9 mouse cellular contexts compared by ENCODE assay signal in genomic region chr4:3081148-3081952, GRCm38 (mm10).
A peak's percentile ranks its signal among the peaks of the same experiment; 100 is the strongest.
DNase-seq lines count a peak whose midpoint lies in the region; ATAC-seq and TF ChIP-seq lines count a peak whose summit lies in the region.
"Had no signal": no experiment of that assay in that cellular context is flagged by ENCODE, and none has a peak within 500 bp of the region (broad histone marks: within the 10 kb centered on the region; RNA-seq: fewer than 3 reads in every experiment).

No protein-coding gene starts in this region.

- H3K9ac ChIP-seq in liver, embryonic 13.5 days, result no peak overlapping the region

- intact Hi-C loops in heart, postnatal 10 days (cut with DNase I), result no loop called here
- intact Hi-C loops in heart, postnatal 25 days (cut with DNase I), result no loop called here

- no peak for TF ChIP-seq CTCF in brain, embryonic 14.5 days (IDR thresholded peaks at IDR 0.05; ENCODE audit: borderline replicate concordance, extremely low read depth, insufficient read depth, insufficient read length)

- H3K27ac ChIP-seq in heart, embryonic 10.5 days, result no peak overlapping the region
- H3K27ac ChIP-seq in liver, embryonic 13.5 days, result no peak overlapping the region
- H3K27ac ChIP-seq: heart, adult 2 months had no signal

- whole genome bisulfite sequencing in heart, embryonic 10.5 days, result 52% methylated on average over 6 of the region's 6 CpGs
- WGBS in liver, embryonic 13.5 days (ENCODE audit: insufficient replicate concordance), result 39% methylated on average over 6 of the region's 6 CpGs

- no peak overlapping the region for H3K4me2 ChIP-seq in liver, embryonic 13.5 days

- no peaks in the 10 kb centered on the region for H3K27me3 ChIP-seq in heart, embryonic 10.5 days (ENCODE audit: insufficient read depth, poor library complexity, severe bottlenecking)
- H3K27me3 ChIP-seq in liver, embryonic 13.5 days, result no peaks in the 10 kb centered on the region
- no peaks in the 10 kb centered on the region for H3K27me3 ChIP-seq in splenic B cell, adult 2 months (ENCODE audit: control insufficient read depth, insufficient read depth, low read length, poor library complexity, severe bottlenecking)

- peaks cover 78% of the 10 kb centered on the region for H3K9me3 ChIP-seq in heart, embryonic 10.5 days
- peaks cover 49% of the 10 kb centered on the region for H3K9me3 ChIP-seq in liver, embryonic 13.5 days (replicated peaks)

- H3K4me3 ChIP-seq in heart, embryonic 10.5 days, result no peak overlapping the region
- no peak overlapping the region for H3K4me3 ChIP-seq in liver, embryonic 13.5 days (replicated peaks)
- H3K4me3 ChIP-seq: heart, adult 2 months had no signal

- H3K36me3 ChIP-seq in heart, embryonic 10.5 days, result no peaks in the 10 kb centered on the region
- no peaks in the 10 kb centered on the region for H3K36me3 ChIP-seq in liver, embryonic 13.5 days
- no peaks in the 10 kb centered on the region for H3K36me3 ChIP-seq in splenic B cell, adult 2 months (ENCODE audit: control insufficient read depth, insufficient read depth, low read length, poor library complexity, severe bottlenecking)

- ATAC-seq in liver, embryonic 13.5 days (ENCODE audit: low read depth), result peak; percentile 18

- DNase-seq in heart, embryonic 10.5 days (ENCODE audit: low spot score), result peak; percentile 82
- DNase-seq in heart, postnatal 10 days, result no peak
- DNase-seq in brain, embryonic 14.5 days (ENCODE audit: low read depth), result peak; percentile 5
- peak; percentile 0 for DNase-seq in heart, postnatal 25 days (ENCODE audit: low spot score)
- no peak for DNase-seq in liver, embryonic 13.5 days
- peak; percentile 22 for DNase-seq in splenic B cell, adult 2 months (ENCODE audit: low read depth, low spot score)
- DNase-seq in ovary, postnatal 10 days (ENCODE audit: low spot score), result no peak
- no peak for DNase-seq in Muller cell, postnatal 12 days (ENCODE audit: inconsistent ontology term)

- no peaks in the 10 kb centered on the region for H3K4me1 ChIP-seq in heart, embryonic 10.5 days
- H3K4me1 ChIP-seq in liver, embryonic 13.5 days (replicated peaks), result no peaks in the 10 kb centered on the region

- TF ChIP-seq POLR2A in brain, embryonic 14.5 days (IDR thresholded peaks at IDR 0.05; ENCODE audit: borderline replicate concordance, extremely low read depth, insufficient read depth, insufficient read length, poor library complexity, severe bottlenecking), result no peak

Comparison
In these comparisons a context has a peak if more than half of its experiments do, and no peak if none do; other contexts are left out.
1. DNase-seq: peak in heart, embryonic 10.5 days (single experiment), brain, embryonic 14.5 days (single experiment), heart, postnatal 25 days (single experiment) and splenic B cell, adult 2 months (single experiment); none in heart, postnatal 10 days (0 of 2), liver, embryonic 13.5 days (single experiment), ovary, postnatal 10 days (single experiment) and Muller cell, postnatal 12 days (single experiment).